Mouse (Mus musculus) cerebellum, adult 18-20 months (tissue): ENCODE results near the gene Baz1b.
"Not testable (repeated sequence)": the region's sequence is repeated elsewhere in the genome, so short reads cannot be mapped to it uniquely, and the experiment has no call there.

ENCODE experiments used
- DNase-seq, 2 experiments: peaks; one replicate each; pipeline ENCODE4 v3.0.0; 2021

Gene Baz1b

GRCm38 (mm10) chr5:135180796-135181195, 6.3 kb upstream of the Baz1b start:
- no peak for DNase-seq

GRCm38 (mm10) chr5:135181776-135182175, 5.3 kb upstream of the Baz1b start:
- DNase-seq = no peak

GRCm38 (mm10) chr5:135183131-135183861, 3.8 kb upstream of the Baz1b start:
- DNase-seq = peak in 1 of 2 experiments; percentile 36

- DNase-seq = no peak
Observed at GRCm38 (mm10) chr5:135185016-135185415, 2.0 kb upstream of the Baz1b start.

GRCm38 (mm10) chr5:135185596-135185995, 1.5 kb upstream of the Baz1b start:
- no peak for DNase-seq

- DNase-seq = no peak
Observed at GRCm38 (mm10) chr5:135186231-135186620, 838 bp upstream of the Baz1b start.

GRCm38 (mm10) chr5:135187349-135188213, 517 bp downstream of the Baz1b start:
- peak; percentile 43 to 69 for DNase-seq

- no peak for DNase-seq
Observed at GRCm38 (mm10) chr5:135188214-135188554, 1.1 kb downstream of the Baz1b start.

GRCm38 (mm10) chr5:135189281-135190022, 2.4 kb downstream of the Baz1b start:
- no peak for DNase-seq

GRCm38 (mm10) chr5:135191620-135192019, 4.6 kb downstream of the Baz1b start:
- DNase-seq = peak; percentile 77 to 82

- DNase-seq = no peak
Observed at GRCm38 (mm10) chr5:135192431-135192830, 5.4 kb downstream of the Baz1b start.

- no peak for DNase-seq
Observed at GRCm38 (mm10) chr5:135196367-135196766, 9.3 kb downstream of the Baz1b start.

- DNase-seq = no peak
Observed at GRCm38 (mm10) chr5:135202763-135203162, 15.7 kb downstream of the Baz1b start.

- no peak for DNase-seq
Observed at GRCm38 (mm10) chr5:135208197-135208596, 21.1 kb downstream of the Baz1b start.

GRCm38 (mm10) chr5:135216871-135217270, 29.8 kb downstream of the Baz1b start:
- DNase-seq = peak; percentile 44 to 50

GRCm38 (mm10) chr5:135220941-135221340, 33.9 kb downstream of the Baz1b start:
- DNase-seq = no peak

- DNase-seq = no peak
Observed at GRCm38 (mm10) chr5:135222066-135222465, 35.0 kb downstream of the Baz1b start.

- no peak for DNase-seq
Observed at GRCm38 (mm10) chr5:135224169-135224568, 37.1 kb downstream of the Baz1b start.

- not testable (repeated sequence) for DNase-seq
Observed at GRCm38 (mm10) chr5:135225879-135226278, 38.8 kb downstream of the Baz1b start.

GRCm38 (mm10) chr5:135230186-135230585, 43.1 kb downstream of the Baz1b start:
- no peak for DNase-seq

- DNase-seq = no peak
Observed at GRCm38 (mm10) chr5:135233166-135233920, 46.3 kb downstream of the Baz1b start.

GRCm38 (mm10) chr5:135236571-135236970, 49.5 kb downstream of the Baz1b start:
- DNase-seq = peak; percentile 57 to 71

- no peak for DNase-seq
Observed at GRCm38 (mm10) chr5:135238832-135239231, 51.8 kb downstream of the Baz1b start.
